9 mouse cellular contexts compared by ENCODE assay signal in the genomic region with DNA sequence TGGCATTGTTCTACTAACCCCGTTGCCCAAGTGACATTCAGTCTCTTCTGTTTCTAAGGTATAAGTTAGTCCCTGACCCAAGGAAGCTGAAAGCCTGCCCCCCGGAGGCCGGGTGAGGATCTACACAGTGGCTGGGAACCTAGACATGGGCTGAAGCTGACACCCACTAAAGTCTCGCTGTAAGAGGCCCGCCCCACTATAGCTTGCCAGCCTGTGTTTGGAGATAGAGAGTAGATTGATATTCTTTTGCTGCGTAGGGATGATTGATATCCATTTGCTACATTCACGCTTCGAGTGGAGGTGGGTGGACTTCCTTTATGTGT. TPM values are rescaled to one million over a fixed set of nuclear protein-coding genes. Genes with fewer than 3 reads are reported as not detected.
DNase-seq lines count a peak whose midpoint lies in the region; ATAC-seq and TF ChIP-seq lines count a peak whose summit lies in the region.
"Had no signal": no experiment of that assay in that cellular context is flagged by ENCODE, and none has a peak within 500 bp of the region (broad histone marks: within the 10 kb centered on the region; RNA-seq: fewer than 3 reads in every experiment).

No protein-coding gene starts in this region.

- no peak overlapping the region for H3K9ac ChIP-seq in lung, postnatal 0 days (replicated peaks; ENCODE audit: low read depth)
- H3K9ac ChIP-seq in hindbrain, embryonic 13.5 days, result no peak overlapping the region
- no peak overlapping the region for H3K9ac ChIP-seq in midbrain, embryonic 12.5 days (replicated peaks)
- H3K9ac ChIP-seq: embryonic facial prominence, embryonic 12.5 days had no signal

- 9% methylated on average over 8 of the region's 8 CpGs for WGBS in lung, postnatal 0 days
- 4% methylated on average over 8 of the region's 8 CpGs for WGBS in hindbrain, embryonic 13.5 days
- WGBS in midbrain, embryonic 12.5 days, result 7% methylated on average over 8 of the region's 8 CpGs

- no peak for TF ChIP-seq CTCF in lung, postnatal 0 days (IDR thresholded peaks at IDR 0.05)

- no peak overlapping the region for H3K4me2 ChIP-seq in lung, postnatal 0 days (replicated peaks; ENCODE audit: low read depth, low read length)
- H3K4me2 ChIP-seq in hindbrain, embryonic 13.5 days, result peak overlapping the region; percentile 29; the same call in 1 of the 2 replicates
- H3K4me2 ChIP-seq in midbrain, embryonic 12.5 days (replicated peaks), result peak overlapping the region; percentile 50
- H3K4me2 ChIP-seq: embryonic facial prominence, embryonic 12.5 days had no signal

- no peak overlapping the region for H3K4me3 ChIP-seq in lung, postnatal 0 days (ENCODE audit: low read depth, low read length)
- H3K4me3 ChIP-seq in hindbrain, embryonic 13.5 days, result 0 out of 2 replicates have a peak overlapping the region, but pooled peaks have one; percentile 19
- no peak overlapping the region for H3K4me3 ChIP-seq in midbrain, embryonic 12.5 days
- H3K4me3 ChIP-seq: embryonic facial prominence, embryonic 12.5 days had no signal

- no peak for ATAC-seq in lung, postnatal 0 days
- no peak for ATAC-seq in hindbrain, embryonic 13.5 days (ENCODE audit: low FRiP score)
- ATAC-seq in midbrain, embryonic 12.5 days (ENCODE audit: low FRiP score, low read depth), result no peak

- TF ChIP-seq EP300 in lung, postnatal 0 days (IDR thresholded peaks at IDR 0.05), result no peak

- H3K9me3 ChIP-seq in lung, postnatal 0 days (ENCODE audit: low read length), result no peaks in the 10 kb centered on the region
- no peaks in the 10 kb centered on the region for H3K9me3 ChIP-seq in hindbrain, embryonic 13.5 days
- no peaks in the 10 kb centered on the region for H3K9me3 ChIP-seq in midbrain, embryonic 12.5 days
- H3K9me3 ChIP-seq: embryonic facial prominence, embryonic 12.5 days had no signal

- H3K27ac ChIP-seq in lung, postnatal 0 days (ENCODE audit: low read length), result no peak overlapping the region
- H3K27ac ChIP-seq in hindbrain, embryonic 13.5 days, result no peak overlapping the region
- H3K27ac ChIP-seq in midbrain, embryonic 12.5 days (replicated peaks), result no peak overlapping the region
- H3K27ac ChIP-seq: embryonic facial prominence, embryonic 12.5 days had no signal

- intact Hi-C loops in left cerebral cortex, postnatal 10 days (cut with DNase I), result no loop called here

- H3K36me3 ChIP-seq in lung, postnatal 0 days (ENCODE audit: insufficient read depth, low read length), result no peaks in the 10 kb centered on the region
- no peaks in the 10 kb centered on the region for H3K36me3 ChIP-seq in hindbrain, embryonic 13.5 days
- no peaks in the 10 kb centered on the region for H3K36me3 ChIP-seq in midbrain, embryonic 12.5 days
- H3K36me3 ChIP-seq: embryonic facial prominence, embryonic 12.5 days had no signal

- H3K27me3 ChIP-seq in lung, postnatal 0 days (replicated peaks; ENCODE audit: insufficient read depth, low read length), result peaks cover 64% of the 10 kb centered on the region
- peaks cover 91% of the 10 kb centered on the region for H3K27me3 ChIP-seq in hindbrain, embryonic 13.5 days
- H3K27me3 ChIP-seq in midbrain, embryonic 12.5 days, result peaks cover 84% of the 10 kb centered on the region

- H3K4me1 ChIP-seq in lung, postnatal 0 days (ENCODE audit: insufficient read depth, low read depth, low read length), result no peaks in the 10 kb centered on the region
- peaks cover 8% of the 10 kb centered on the region for H3K4me1 ChIP-seq in hindbrain, embryonic 13.5 days (replicated peaks)
- H3K4me1 ChIP-seq in midbrain, embryonic 12.5 days, result peaks cover 16% of the 10 kb centered on the region; the same call in 1 of the 2 replicates

- peak; percentile 6 for DNase-seq in adrenal gland, adult 2 months
- no peak for DNase-seq in adrenal gland, adult (ENCODE audit: inconsistent age in 2 of 2, low spot score in 1 of 2)
- peak; percentile 17 to 36 for DNase-seq in lung, adult 18-20 months
- DNase-seq in lung, postnatal 0 days (ENCODE audit: low spot score), result no peak
- DNase-seq in left cerebral cortex, postnatal 10 days (ENCODE audit: extremely low spot score in 1 of 2, low spot score in 2 of 2), result no peak
- no peak for DNase-seq in kidney, postnatal 10 days

RNA-seq across cellular contexts. Expression of a gene that starts 1.8 kb away (rescaled TPM):
- not detected for total RNA-seq in adrenal gland, adult 2 months (2021)
- 0.08 TPM in 1 of 2 replicates, not detected in the other for polyA plus RNA-seq in adrenal gland, adult 2 months (2012; rRNA removed)
- not detected in 2 replicates for polyA plus RNA-seq in lung, postnatal 0 days (2015; fragmentation: Nextera tagmentation; extraction: Ambion mirVana)
- polyA plus RNA-seq in hindbrain, embryonic 13.5 days (2015; fragmentation: Nextera tagmentation; extraction: Ambion mirVana), result not detected in 2 replicates
- 1.2 and 3.5 TPM in 2 replicates for polyA plus RNA-seq in midbrain, embryonic 12.5 days (2016; fragmentation: Nextera tagmentation; extraction: Ambion mirVana)
- not detected for total RNA-seq in left cerebral cortex, postnatal 10 days (2021)
- polyA plus RNA-seq: embryonic facial prominence, embryonic 12.5 days had no signal

Comparison
In these comparisons a context has a peak if more than half of its experiments do, and no peak if none do; other contexts are left out.
1. DNase-seq: peak in adrenal gland, adult 2 months (single experiment) and lung, adult 18-20 months (2 of 2); none in adrenal gland, adult (0 of 2), lung, postnatal 0 days (single experiment), left cerebral cortex, postnatal 10 days (0 of 2) and kidney, postnatal 10 days (single experiment).